Mouse (Mus musculus): ENCODE results near the gene Nphp3.

Nphp3 gene

GRCm38 (mm10) chr9:104064571-104064970, 62.2 kb downstream of the Nphp3 start:
- DNase-seq (ENCODE audit: low spot score in 2 of 2): no peak

GRCm38 (mm10) chr9:104070241-104070640, 67.9 kb downstream of the Nphp3 start:
- DNase-seq (ENCODE audit: low spot score in 2 of 2): no peak

GRCm38 (mm10) chr9:104070863-104071604, 68.7 kb downstream of the Nphp3 start:
- DNase-seq (ENCODE audit: low spot score in 2 of 2): no peak

GRCm38 (mm10) chr9:104075808-104076207, 73.5 kb downstream of the Nphp3 start:
- DNase-seq (ENCODE audit: low spot score in 2 of 2): no peak

- DNase-seq (ENCODE audit: low spot score in 2 of 2): no peak
Observed at GRCm38 (mm10) chr9:104078780-104079179, 76.4 kb downstream of the Nphp3 start.

GRCm38 (mm10) chr9:104079379-104079778, 77.0 kb downstream of the Nphp3 start:
- DNase-seq (ENCODE audit: low spot score in 2 of 2): no peak

- no peak for DNase-seq (ENCODE audit: low spot score in 2 of 2)
Observed at GRCm38 (mm10) chr9:104080038-104080437, 77.7 kb downstream of the Nphp3 start.

GRCm38 (mm10) chr9:104085730-104086429, 83.5 kb downstream of the Nphp3 start:
- DNase-seq (ENCODE audit: low spot score in 2 of 2): no peak

GRCm38 (mm10) chr9:104088555-104088954, 86.2 kb downstream of the Nphp3 start:
- no peak for DNase-seq (ENCODE audit: low spot score in 2 of 2)

GRCm38 (mm10) chr9:104092945-104093344, 90.6 kb downstream of the Nphp3 start:
- no peak for DNase-seq (ENCODE audit: low spot score in 2 of 2)
